Mouse (Mus musculus) Muller cell, postnatal 12 days (primary cell): ENCODE data around the gene Slc26a9.
A peak's percentile ranks its signal among the peaks of the same experiment; 100 is the strongest.
"Not testable (repeated sequence)": the region's sequence is repeated elsewhere in the genome, so short reads cannot be mapped to it uniquely, and the experiment has no call there.

ENCODE experiments used
- DNase-seq: peaks from one replicate; pipeline ENCODE4 v3.0.0-alpha.2; 2015; ENCODE audit errors: inconsistent ontology term

Slc26a9 gene

GRCm38 (mm10) chr1:131765357-131766001, 21.7 kb downstream of the Slc26a9 start:
- DNase-seq, result peak; percentile 71

- no peak for DNase-seq
Observed at GRCm38 (mm10) chr1:131769296-131769695, 25.5 kb downstream of the Slc26a9 start.

- DNase-seq, result peak; percentile 90
Observed at GRCm38 (mm10) chr1:131770656-131771055, 26.8 kb downstream of the Slc26a9 start.

- no peak for DNase-seq
Observed at GRCm38 (mm10) chr1:131771440-131771839, 27.6 kb downstream of the Slc26a9 start.

- DNase-seq, result no peak
Observed at GRCm38 (mm10) chr1:131794591-131794990, 50.8 kb downstream of the Slc26a9 start.

DNA sequence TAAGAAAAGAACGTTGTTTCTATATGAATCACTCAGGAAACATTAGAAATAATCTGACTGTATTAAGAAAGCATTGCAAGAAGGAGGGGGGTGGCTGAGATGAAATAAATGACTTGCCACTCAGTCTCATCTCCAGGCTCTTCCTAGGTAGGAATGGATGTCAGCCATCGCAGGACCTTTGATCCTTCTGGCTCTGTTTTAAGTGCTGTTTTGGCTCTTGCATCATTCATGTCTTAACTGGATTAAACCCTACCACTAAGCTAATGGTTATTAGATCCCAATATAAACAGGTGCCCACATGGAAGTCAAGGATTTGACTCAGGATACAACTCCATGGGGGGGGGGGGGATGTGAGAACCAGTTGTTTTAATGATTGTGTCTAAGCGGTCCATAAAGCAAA, 51.3 kb downstream of the Slc26a9 start:
- DNase-seq, result no peak

DNA sequence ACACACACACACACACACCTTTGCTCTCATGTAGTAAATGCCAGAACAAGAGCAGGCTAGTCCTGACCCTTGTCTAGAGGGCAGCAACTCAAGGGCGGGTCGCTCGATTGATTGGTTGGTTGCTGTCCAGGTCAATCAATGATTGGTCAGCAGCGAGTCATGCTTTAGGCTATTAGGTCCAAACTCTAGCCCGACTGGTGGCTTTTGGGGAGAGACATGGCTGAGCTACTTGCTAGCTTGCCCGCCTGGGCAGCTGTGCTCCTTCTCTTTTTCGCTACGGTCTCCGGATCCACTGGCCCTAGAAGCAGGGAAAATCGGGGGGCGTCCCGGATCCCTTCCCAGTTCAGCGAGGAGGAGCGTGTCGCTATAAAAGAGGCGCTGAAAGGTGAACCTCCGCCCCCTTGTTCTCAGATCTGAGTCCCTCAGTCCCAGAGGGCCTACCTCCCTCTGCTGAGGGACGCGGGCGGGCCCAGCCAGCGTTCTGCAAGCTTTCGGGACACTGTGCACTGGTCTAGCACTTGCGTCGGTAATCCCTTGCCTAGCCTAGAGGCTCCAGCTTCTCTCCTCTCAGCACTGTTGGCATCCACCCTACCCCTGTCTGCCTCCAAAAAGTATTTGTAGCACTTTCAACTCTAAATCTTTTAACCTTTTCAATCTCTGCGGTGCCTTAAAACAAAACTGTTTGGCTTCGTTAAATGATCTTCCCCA, 53.5 kb downstream of the Slc26a9 start, which contains the start of gene Pm20d1:
Pm20d1 (plus strand) TSS at position 180 of the 708 bp plus-strand sequence.
- peak; percentile 16 for DNase-seq

GRCm38 (mm10) chr1:131800001-131800400, 56.2 kb downstream of the Slc26a9 start:
- DNase-seq, result no peak

DNA sequence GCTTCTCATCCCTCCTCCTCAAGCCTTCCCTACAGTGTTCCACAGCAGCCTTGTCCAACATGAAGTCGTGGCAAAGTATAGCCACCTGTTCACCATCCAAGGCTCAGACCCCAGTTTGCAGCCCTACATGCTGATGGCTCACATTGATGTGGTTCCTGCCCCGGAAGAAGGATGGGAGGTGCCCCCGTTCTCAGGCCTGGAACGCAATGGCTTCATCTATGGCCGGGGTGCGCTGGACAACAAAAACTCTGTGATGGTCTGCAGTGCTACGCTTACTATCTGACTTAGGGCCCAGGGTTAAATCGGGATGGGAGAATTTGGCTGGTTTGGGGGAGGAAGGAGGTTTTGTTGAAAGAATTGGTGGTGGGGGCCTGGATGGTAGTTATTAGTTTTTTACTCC, 57.2 kb downstream of the Slc26a9 start:
- DNase-seq, result no peak

GRCm38 (mm10) chr1:131802652-131803051, 58.8 kb downstream of the Slc26a9 start:
- peak; percentile 27 for DNase-seq

- DNase-seq, result no peak
Observed at GRCm38 (mm10) chr1:131804166-131804565, 60.3 kb downstream of the Slc26a9 start.

DNA sequence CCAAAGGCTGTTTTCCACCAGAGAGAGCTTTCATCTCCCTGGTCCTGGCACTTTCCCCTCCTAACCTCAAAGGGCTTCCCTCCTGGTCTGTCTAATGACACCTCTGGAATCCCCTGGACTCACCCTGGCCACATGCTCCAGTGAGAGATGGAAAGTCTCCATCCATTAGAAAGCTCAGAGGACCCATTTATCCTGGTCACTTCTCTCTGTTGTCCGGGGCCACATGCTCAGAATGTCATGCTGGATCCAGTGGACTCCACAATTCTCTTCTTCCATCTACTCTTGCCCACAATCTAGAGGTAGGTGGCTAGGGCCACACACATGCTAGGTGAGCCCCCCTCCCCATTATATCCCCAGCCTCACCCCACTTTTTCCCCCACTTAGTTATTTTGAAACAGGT, 65.2 kb downstream of the Slc26a9 start:
- DNase-seq, result no peak

DNA sequence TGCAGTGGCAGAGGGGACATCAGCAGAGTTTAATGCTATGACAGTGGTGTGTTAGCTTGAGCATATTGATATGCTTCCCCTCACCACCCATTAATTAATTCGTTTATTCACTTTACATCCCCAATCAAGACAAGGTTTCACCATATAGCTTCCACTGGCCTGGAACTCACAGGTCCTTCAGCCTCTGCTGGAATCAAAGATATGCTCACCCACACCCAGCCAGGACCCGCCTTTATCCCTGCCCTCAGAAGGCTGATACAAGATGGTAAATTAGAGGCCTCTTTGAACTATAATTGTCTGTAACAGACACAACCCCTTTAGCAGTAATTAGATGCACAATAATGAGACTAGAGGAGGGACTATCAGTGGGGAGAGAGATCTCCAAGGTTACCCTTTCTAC, 65.8 kb downstream of the Slc26a9 start:
- no peak for DNase-seq

DNA sequence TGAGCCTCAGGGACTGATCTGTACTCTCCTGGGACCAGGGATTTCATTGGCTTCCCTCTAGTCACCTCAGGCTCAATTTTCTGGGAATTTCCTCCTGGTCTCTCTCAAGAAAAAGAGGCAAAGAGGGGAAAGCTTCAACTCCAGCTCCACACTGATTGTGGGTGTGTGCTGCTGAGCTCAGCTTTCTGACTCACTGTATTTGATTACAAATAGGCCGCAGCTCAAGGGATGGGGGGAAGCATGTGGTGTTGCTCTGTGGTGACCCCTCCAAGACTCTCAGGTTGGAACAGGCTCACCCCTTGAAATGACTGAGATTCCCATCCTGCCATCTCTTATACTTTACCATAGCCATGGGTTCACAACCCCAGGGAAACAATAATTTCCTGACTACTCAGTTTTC, 67.6 kb downstream of the Slc26a9 start:
- DNase-seq, result no peak

- no peak for DNase-seq
Observed at GRCm38 (mm10) chr1:131812006-131812405, 68.2 kb downstream of the Slc26a9 start.

DNA sequence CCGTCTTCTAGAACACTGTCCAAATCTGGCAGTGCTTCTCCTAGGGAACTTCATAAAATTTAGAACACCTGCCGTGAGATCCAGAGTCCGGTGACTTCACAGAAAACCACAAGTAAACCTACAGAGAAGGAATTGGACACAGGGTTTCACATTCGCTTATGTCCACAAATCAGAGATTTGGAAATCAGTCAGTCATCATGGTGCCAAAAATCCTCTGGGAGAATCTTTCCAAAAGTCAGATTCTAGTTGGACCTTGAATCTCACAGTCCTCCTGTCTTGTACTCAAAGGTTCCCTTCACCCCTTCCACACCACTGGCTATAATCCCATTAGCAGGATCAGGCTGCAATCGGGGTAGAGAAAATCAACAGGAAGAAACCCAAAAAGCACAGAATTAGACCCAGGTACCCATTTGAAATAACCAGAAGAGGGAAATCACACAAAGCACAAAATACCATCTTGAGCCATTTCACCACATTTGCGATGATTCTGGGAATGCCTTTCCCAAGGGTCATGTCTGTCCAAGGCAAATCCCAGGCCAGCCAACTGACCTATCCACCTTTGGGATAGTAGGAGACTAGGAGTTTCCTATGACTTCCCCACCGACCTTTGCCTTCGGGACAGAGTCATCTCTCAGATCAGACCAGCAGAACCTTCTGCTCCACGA, 68.9 kb downstream of the Slc26a9 start:
- no peak for DNase-seq

- no peak for DNase-seq
Observed at GRCm38 (mm10) chr1:131813731-131814130, 69.9 kb downstream of the Slc26a9 start.

DNA sequence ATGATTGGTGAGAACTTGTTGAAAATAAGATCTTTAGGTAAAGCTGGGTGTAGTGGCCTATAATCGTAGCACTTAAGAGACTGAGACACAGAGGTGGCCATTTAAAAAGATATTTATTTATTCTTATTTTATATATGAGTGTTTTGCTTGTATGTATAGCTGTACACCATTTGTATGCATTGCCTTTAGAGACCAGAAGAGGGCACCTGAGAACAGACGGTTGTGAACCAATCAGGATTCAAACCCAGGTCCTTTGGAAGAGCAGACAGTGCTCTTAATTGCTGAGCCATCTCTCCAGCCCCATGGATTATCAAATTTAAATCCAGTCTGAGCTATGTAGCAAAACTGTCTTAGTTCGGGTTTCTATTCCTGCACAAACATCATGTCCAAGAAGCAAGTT, 70.4 kb downstream of the Slc26a9 start:
- no peak for DNase-seq

- no peak for DNase-seq
Observed at GRCm38 (mm10) chr1:131816886-131817285, 73.1 kb downstream of the Slc26a9 start.

DNA sequence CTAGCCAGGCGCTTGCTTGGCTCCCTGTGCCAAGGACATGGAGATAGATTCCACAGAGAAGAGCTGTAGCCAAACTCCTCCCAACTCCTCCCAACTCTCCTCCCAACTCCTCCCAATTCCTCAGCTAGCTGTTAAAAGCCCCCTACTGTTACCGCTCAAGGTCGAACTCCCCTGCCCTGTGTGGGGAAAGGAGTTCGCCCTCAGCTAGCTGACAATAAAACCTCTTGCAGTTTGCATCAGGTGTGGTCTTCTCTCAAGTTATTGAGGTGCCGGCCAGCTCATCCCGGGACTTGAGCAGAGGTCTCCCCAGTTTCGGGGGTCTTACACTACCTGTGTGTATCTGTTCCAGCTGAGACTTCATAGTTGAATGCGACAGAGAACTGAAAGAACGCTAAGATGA, 76.5 kb downstream of the Slc26a9 start:
- DNase-seq, result not testable (repeated sequence)

GRCm38 (mm10) chr1:131820887-131821328, 77.1 kb downstream of the Slc26a9 start:
- no peak for DNase-seq
